Mouse (Mus musculus): ENCODE data around the gene Pom121l2. TPM values are rescaled to one million over a fixed set of nuclear protein-coding genes. Genes with fewer than 3 reads are reported as not detected.

Pom121l2 gene
- polyA plus RNA-seq, 1 experiment from 2014 or later: not detected

GRCm38 (mm10) chr13:22020901-22021339, 39.9 kb downstream of the Pom121l2 start:
- Histone ChIP-seq H3K27me3 (ENCODE audit: insufficient read depth, low read length) (peaks cover 19% of the 10 kb centered on the region), H3K4me2 (ENCODE audit: low read length) (peak overlapping the region; percentile 77), H3K4me1 (replicated peaks; ENCODE audit: insufficient read depth, low read length) (no peaks in the 10 kb centered on the region), H3K36me3 (ENCODE audit: insufficient read depth, low read length) (no peaks in the 10 kb centered on the region), H3K9ac (ENCODE audit: low read depth, low read length) (peak overlapping the region; percentile 18; the same call in 1 of the 2 replicates), H3K4me3 (replicated peaks; ENCODE audit: low read depth, low read length) (peak overlapping the region; percentile 48), H3K27ac (no peak overlapping the region), H3K9me3 (replicated peaks; ENCODE audit: low read length) (no peaks in the 10 kb centered on the region)
- TF ChIP-seq CTCF (IDR thresholded peaks at IDR 0.05; ENCODE audit: low read depth): no peak
- WGBS: under 1% methylated on average over 8 of the region's 8 CpGs
- DNase-seq (ENCODE audit: low spot score) (peak; percentile 75), ATAC-seq (replicated peaks; ENCODE audit: low FRiP score, low read depth) (peak; percentile 65)

GRCm38 (mm10) chr13:22021581-22021980, 40.6 kb downstream of the Pom121l2 start:
- peak; percentile 51 for DNase-seq (ENCODE audit: low spot score)
- Histone ChIP-seq H3K27me3 (ENCODE audit: insufficient read depth, low read length) (peaks cover 13% of the 10 kb centered on the region; the same call in 1 of the 2 replicates), H3K4me3 (replicated peaks; ENCODE audit: low read depth, low read length) (peak overlapping the region; percentile 48), H3K4me1 (replicated peaks; ENCODE audit: insufficient read depth, low read length) (no peaks in the 10 kb centered on the region), H3K9ac (ENCODE audit: low read depth, low read length) (peak overlapping the region; percentile 52), H3K9me3 (replicated peaks; ENCODE audit: low read length) (no peaks in the 10 kb centered on the region), H3K36me3 (ENCODE audit: insufficient read depth, low read length) (no peaks in the 10 kb centered on the region), H3K4me2 (ENCODE audit: low read length) (peak overlapping the region; percentile 77), H3K27ac (no peak overlapping the region)
- under 1% methylated on average over 11 of the region's 11 CpGs for WGBS
- ATAC-seq (replicated peaks; ENCODE audit: low FRiP score, low read depth): no peak
- TF ChIP-seq CTCF (IDR thresholded peaks at IDR 0.05; ENCODE audit: low read depth): no peak

DNA sequence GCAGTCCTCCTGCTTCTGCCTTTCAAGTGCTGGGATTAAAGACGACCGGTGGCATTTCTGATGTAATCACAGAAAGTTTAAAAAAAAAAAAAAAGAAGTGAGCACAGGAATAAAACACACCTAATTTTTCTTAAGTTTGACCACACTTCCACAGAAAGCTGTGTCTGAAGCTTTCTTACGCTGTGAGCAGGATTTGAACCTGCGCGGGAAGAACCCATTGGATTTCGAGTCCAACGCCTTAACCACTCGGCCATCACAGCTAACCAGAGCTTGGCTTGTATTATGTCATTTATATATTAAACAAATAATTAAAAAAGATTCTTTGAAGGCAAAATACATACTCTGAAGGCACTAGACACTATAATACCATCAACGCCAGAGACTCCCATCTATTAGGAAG, 41.2 kb downstream of the Pom121l2 start:
- WGBS: under 1% methylated on average over 9 of the region's 9 CpGs
- ATAC-seq (replicated peaks; ENCODE audit: low FRiP score, low read depth): peak; percentile 77
- no peak for TF ChIP-seq CTCF (IDR thresholded peaks at IDR 0.05; ENCODE audit: low read depth)

GRCm38 (mm10) chr13:22026058-22027031, 45.4 kb downstream of the Pom121l2 start:
- TF ChIP-seq CTCF (IDR thresholded peaks at IDR 0.05; ENCODE audit: low read depth): no peak
- Histone ChIP-seq H3K9me3 (replicated peaks; ENCODE audit: low read length) (no peaks in the 10 kb centered on the region), H3K36me3 (ENCODE audit: insufficient read depth, low read length) (no peaks in the 10 kb centered on the region), H3K9ac (ENCODE audit: low read depth, low read length) (peak overlapping the region; percentile 43), H3K4me2 (ENCODE audit: low read length) (peak overlapping the region; percentile 60), H3K4me1 (replicated peaks; ENCODE audit: insufficient read depth, low read length) (no peaks in the 10 kb centered on the region), H3K27ac (no peak overlapping the region), H3K4me3 (replicated peaks; ENCODE audit: low read depth, low read length) (peak overlapping the region; percentile 46), H3K27me3 (ENCODE audit: insufficient read depth, low read length) (no peaks in the 10 kb centered on the region)
- WGBS: 2% methylated on average over 35 of the region's 35 CpGs
- ATAC-seq (replicated peaks; ENCODE audit: low FRiP score, low read depth) (peak; percentile 57; the same call in 1 of the 2 replicates), DNase-seq (ENCODE audit: low spot score) (peak; percentile 89)

More for the DNA sequence above, 41.2 kb downstream of the Pom121l2 start:
- Histone ChIP-seq H3K9ac (ENCODE audit: low read depth, low read length) (peak overlapping the region; percentile 52; the same call in 1 of the 2 replicates), H3K9me3 (replicated peaks; ENCODE audit: low read length) (no peaks in the 10 kb centered on the region), H3K27me3 (ENCODE audit: insufficient read depth, low read length) (peaks cover 12% of the 10 kb centered on the region; the same call in 1 of the 2 replicates), H3K27ac (no peak overlapping the region), H3K4me2 (ENCODE audit: low read length) (peak overlapping the region; percentile 77), H3K4me1 (replicated peaks; ENCODE audit: insufficient read depth, low read length) (no peaks in the 10 kb centered on the region), H3K36me3 (ENCODE audit: insufficient read depth, low read length) (no peaks in the 10 kb centered on the region), H3K4me3 (replicated peaks; ENCODE audit: low read depth, low read length) (peak overlapping the region; percentile 48)
- peak; percentile 88 for DNase-seq (ENCODE audit: low spot score)

- no peaks in the 10 kb centered on the region for H3K36me3 ChIP-seq (ENCODE audit: insufficient read depth, low read length)
- peak overlapping the region; percentile 51 for H3K4me2 ChIP-seq (ENCODE audit: low read length)
- H3K27ac ChIP-seq: peak overlapping the region; percentile 67; the same call in 1 of the 2 replicates
- H3K9me3 ChIP-seq (replicated peaks; ENCODE audit: low read length): no peaks in the 10 kb centered on the region
- WGBS: 2% methylated on average over 40 of the region's 40 CpGs
- ATAC-seq (replicated peaks; ENCODE audit: low FRiP score, low read depth) (peak; percentile 75), DNase-seq (ENCODE audit: low spot score) (peak; percentile 95)
- peak overlapping the region; percentile 57 for H3K9ac ChIP-seq (ENCODE audit: low read depth, low read length)
- H3K27me3 ChIP-seq (ENCODE audit: insufficient read depth, low read length): no peaks in the 10 kb centered on the region
- TF ChIP-seq CTCF (IDR thresholded peaks at IDR 0.05; ENCODE audit: low read depth): peak; percentile 95
- H3K4me1 ChIP-seq (replicated peaks; ENCODE audit: insufficient read depth, low read length): no peaks in the 10 kb centered on the region
- peak overlapping the region; percentile 43 for H3K4me3 ChIP-seq (replicated peaks; ENCODE audit: low read depth, low read length)
Measured at GRCm38 (mm10) chr13:22028673-22029460, 47.9 kb downstream of the Pom121l2 start.

- H3K9me3 ChIP-seq (replicated peaks; ENCODE audit: low read length): no peaks in the 10 kb centered on the region
- ATAC-seq (replicated peaks; ENCODE audit: low FRiP score, low read depth) (no peak), DNase-seq (ENCODE audit: low spot score) (no peak)
- no peaks in the 10 kb centered on the region; the same call in 1 of the 2 replicates for H3K4me1 ChIP-seq (replicated peaks; ENCODE audit: insufficient read depth, low read length)
- H3K4me2 ChIP-seq (ENCODE audit: low read length): no peak overlapping the region
- 47% methylated on average over 8 of the region's 8 CpGs for whole genome bisulfite sequencing
- TF ChIP-seq CTCF (IDR thresholded peaks at IDR 0.05; ENCODE audit: low read depth): no peak
- no peak overlapping the region for H3K9ac ChIP-seq (ENCODE audit: low read depth, low read length)
- H3K36me3 ChIP-seq (ENCODE audit: insufficient read depth, low read length): no peaks in the 10 kb centered on the region
- no peaks in the 10 kb centered on the region for H3K27me3 ChIP-seq (ENCODE audit: insufficient read depth, low read length)
- no peak overlapping the region for H3K27ac ChIP-seq
- H3K4me3 ChIP-seq (replicated peaks; ENCODE audit: low read depth, low read length): no peak overlapping the region
Measured at GRCm38 (mm10) chr13:22029928-22030327, 48.9 kb downstream of the Pom121l2 start.

All from kidney, postnatal 0 days (tissue).